Mouse (Mus musculus): ENCODE data around the gene Ahsa1. TPM values are rescaled to one million over a fixed set of nuclear protein-coding genes. Genes with fewer than 3 reads are reported as not detected.
"Not testable (repeated sequence)": the region's sequence is repeated elsewhere in the genome, so short reads cannot be mapped to it uniquely, and the experiment has no call there.

The Ahsa1 gene
- 100 to 1,000 TPM; 173 to 174 TPM for total RNA-seq (2021)

DNA sequence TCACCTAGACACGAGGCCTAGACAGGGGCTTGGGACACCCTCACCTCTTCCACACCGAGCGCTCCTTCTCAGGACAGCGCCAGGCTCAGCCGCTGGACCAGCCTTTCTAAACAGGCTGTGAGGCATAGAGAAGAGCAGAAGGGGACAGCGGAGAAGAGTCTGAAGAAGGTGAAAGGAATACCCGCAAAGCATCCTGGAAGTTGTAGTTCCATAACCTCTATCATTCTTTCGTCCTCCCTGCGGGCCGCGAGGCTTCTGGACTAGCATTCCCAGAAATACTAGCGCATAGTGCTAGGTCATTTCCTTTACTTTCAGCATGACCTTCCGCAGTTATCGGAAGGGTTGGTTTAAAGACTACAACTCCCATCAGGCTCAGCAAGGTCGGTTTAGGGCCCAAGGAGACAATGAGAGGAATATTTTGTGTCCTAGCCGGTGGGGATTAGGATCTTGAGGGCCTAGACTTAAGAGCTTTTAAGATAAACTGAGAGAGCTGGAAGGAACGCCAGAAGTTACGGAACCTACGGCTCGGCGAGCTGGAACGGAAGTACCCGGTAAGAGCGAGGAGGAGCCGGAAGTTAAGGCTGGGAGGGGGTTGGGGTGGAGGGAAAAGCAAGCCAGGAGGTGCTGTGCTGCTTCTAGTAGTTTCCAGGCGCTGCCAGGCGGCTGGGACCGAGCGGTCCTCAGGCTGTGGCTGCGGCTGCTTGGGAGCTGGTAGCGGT is at the start of gene Ahsa1, which contains the start of gene Vipas39:
Ahsa1 (plus strand) TSS at position 372 of the 719 bp plus-strand sequence.
Vipas39 (minus strand) TSS at position 149 of the 719 bp plus-strand sequence.
- DNase-seq (ENCODE audit: low spot score in 2 of 2) = peak; percentile 89 to 91
- intact Hi-C loops (cut with DNase I) = loop anchor here (10.0 kb wide), 1 partner anchor 69 kb away; no protein-coding TSS in a partner anchor

GRCm38 (mm10) chr12:87217596-87217995 is 48.7 kb upstream of the Ahsa1 start:
- intact Hi-C loops (cut with DNase I) = no loop called here
- no peak for DNase-seq (ENCODE audit: low spot score in 2 of 2)

GRCm38 (mm10) chr12:87219362-87219761 is 46.9 kb upstream of the Ahsa1 start:
- intact Hi-C loops (cut with DNase I) = no loop called here
- no peak for DNase-seq (ENCODE audit: low spot score in 2 of 2)

- intact Hi-C loops (cut with DNase I) = no loop called here
- no peak for DNase-seq (ENCODE audit: low spot score in 2 of 2)
Observed at GRCm38 (mm10) chr12:87224950-87225349, 41.3 kb upstream of the Ahsa1 start.

DNA sequence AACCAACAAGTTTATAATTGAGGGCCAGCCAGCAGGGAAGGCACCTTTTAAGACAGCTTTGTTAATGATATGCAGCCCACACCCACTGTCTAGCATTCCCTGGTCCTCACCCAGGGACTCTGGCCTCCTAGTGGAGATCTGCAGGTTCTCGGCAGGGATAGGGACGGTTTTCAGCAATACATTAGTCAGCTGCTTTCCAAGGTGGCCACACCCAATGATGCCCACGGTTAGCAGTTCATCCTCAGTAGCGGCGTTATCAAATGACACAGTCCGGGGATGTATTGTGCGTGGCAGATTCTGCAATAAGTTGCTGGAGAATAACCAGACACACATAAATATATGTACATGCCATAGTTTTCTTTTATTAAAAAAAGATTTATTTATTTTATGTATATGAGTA is 39.5 kb upstream of the Ahsa1 start:
- intact Hi-C loops (cut with DNase I) = no loop called here
- DNase-seq (ENCODE audit: low spot score in 2 of 2) = no peak

DNA sequence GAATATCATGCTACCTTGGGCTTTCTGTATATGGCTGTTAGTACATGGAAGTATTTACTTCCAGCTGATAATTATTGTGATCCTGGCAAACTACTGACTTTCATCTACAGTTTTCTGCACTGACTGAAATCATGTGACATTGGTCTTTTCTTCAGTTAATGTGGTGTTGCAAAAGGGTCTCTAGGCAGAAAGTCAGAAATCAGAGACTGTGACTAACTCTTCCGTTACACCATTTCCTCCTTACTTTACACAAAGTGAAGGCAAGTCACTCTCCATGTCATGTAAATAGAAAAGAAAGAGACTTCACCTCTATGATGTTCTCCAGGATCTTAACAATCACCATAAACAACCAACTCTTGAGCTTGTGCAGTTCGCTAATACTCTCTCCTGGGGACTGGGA is 36.6 kb upstream of the Ahsa1 start:
- intact Hi-C loops (cut with DNase I) = no loop called here
- no peak for DNase-seq (ENCODE audit: low spot score in 2 of 2)

GRCm38 (mm10) chr12:87230379-87230895 is 35.8 kb upstream of the Ahsa1 start:
- no peak for DNase-seq (ENCODE audit: low spot score in 2 of 2)
- intact Hi-C loops (cut with DNase I) = no loop called here

DNA sequence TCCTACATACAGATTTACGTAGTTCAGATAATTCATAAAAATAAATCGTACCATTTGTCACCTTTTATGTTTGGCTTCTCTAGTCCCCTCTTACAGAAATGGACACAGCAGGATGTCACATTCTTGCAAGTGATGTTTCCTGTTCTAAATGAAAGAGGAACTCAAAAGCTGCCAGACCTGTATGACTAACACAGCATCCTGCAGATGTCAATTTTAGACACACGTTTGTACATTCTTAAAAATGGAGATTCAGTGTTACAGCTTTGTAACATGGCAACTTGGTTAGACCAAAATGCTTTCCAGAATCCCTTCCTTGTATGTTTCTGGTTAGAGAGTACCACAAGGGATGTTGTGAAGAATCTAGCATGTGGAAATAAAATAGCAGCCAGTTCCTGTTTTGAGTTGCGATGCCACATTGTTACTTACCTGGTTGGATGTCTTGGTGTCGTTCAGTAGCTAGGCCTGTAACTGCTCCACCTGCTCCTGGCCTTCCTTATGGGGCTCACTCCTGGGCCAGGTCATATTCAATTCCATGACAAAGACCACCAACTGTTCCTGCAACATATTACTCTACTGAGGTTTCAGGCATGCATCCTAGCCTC is 29.3 kb upstream of the Ahsa1 start:
- DNase-seq (ENCODE audit: low spot score in 2 of 2) = no peak
- intact Hi-C loops (cut with DNase I) = no loop called here

GRCm38 (mm10) chr12:87238632-87239031 is 27.6 kb upstream of the Ahsa1 start, which contains the start of gene Noxred1:
Noxred1 (minus strand) TSS chr12:87238732.
- intact Hi-C loops (cut with DNase I) = no loop called here
- DNase-seq (ENCODE audit: low spot score in 2 of 2) = no peak

- no peak for DNase-seq (ENCODE audit: low spot score in 2 of 2)
- intact Hi-C loops (cut with DNase I) = no loop called here
Observed at GRCm38 (mm10) chr12:87250161-87250560, 16.1 kb upstream of the Ahsa1 start.

GRCm38 (mm10) chr12:87253878-87254277 is 12.4 kb upstream of the Ahsa1 start:
- DNase-seq (ENCODE audit: low spot score in 2 of 2) = no peak
- intact Hi-C loops (cut with DNase I) = no loop called here

- intact Hi-C loops (cut with DNase I) = no loop called here
- DNase-seq (ENCODE audit: low spot score in 2 of 2) = no peak
Observed at GRCm38 (mm10) chr12:87256629-87257028, 9.7 kb upstream of the Ahsa1 start.

DNA sequence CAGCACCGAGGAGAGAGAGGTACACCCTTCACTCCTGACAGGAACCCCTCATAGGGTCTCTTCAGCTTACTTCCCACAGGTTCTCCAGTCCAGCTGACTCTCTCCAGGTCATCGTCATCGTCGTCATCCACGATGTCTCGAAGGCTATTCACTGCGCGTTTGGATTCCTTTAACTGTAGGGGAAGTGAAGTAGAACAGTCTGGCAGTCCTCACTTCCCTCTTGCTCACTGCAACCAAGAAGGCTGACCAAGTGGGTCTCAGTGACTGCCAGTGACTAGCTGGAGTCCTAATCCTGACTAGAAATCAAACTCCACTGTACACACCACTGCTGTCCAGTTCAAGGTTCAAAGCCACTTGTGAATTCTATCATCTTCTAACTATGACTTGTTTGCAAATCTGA is 5.7 kb upstream of the Ahsa1 start:
- intact Hi-C loops (cut with DNase I) = loop anchor here (10.0 kb wide), 1 partner anchor 74 kb away; no protein-coding TSS in a partner anchor
- DNase-seq (ENCODE audit: low spot score in 2 of 2) = no peak

- intact Hi-C loops (cut with DNase I) = loop anchor here (10.0 kb wide), 1 partner anchor 69 kb away; no protein-coding TSS in a partner anchor
- no peak for DNase-seq (ENCODE audit: low spot score in 2 of 2)
Observed at GRCm38 (mm10) chr12:87265444-87265843, 835 bp upstream of the Ahsa1 start.

- intact Hi-C loops (cut with DNase I) = loop anchor here (10.0 kb wide), 1 partner anchor 68 kb away; no protein-coding TSS in a partner anchor
- no peak for DNase-seq (ENCODE audit: low spot score in 2 of 2)
Observed at GRCm38 (mm10) chr12:87266827-87267603, 736 bp downstream of the Ahsa1 start.

DNA sequence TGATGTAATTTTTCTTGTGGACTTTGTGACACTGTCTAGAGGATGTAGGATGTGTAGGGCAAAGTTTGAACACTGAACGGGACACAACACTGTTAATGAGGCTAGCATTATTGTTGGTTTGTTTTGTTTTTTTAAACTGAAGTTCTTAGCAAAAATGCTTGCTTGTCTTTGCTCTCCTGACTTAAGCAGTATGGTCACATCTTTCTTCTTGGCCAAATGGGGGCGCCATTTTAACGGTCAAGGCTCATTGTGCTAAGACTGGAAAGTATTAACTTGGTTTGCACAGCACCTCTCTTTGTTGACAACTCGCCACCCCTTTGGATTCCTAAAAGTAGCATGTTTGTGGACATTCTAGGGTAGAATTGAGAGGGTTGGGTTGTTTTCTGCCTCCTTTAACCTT is 1.4 kb downstream of the Ahsa1 start:
- DNase-seq (ENCODE audit: low spot score in 2 of 2) = no peak
- intact Hi-C loops (cut with DNase I) = loop anchor here (10.0 kb wide), 1 partner anchor 67 kb away; no protein-coding TSS in a partner anchor

DNA sequence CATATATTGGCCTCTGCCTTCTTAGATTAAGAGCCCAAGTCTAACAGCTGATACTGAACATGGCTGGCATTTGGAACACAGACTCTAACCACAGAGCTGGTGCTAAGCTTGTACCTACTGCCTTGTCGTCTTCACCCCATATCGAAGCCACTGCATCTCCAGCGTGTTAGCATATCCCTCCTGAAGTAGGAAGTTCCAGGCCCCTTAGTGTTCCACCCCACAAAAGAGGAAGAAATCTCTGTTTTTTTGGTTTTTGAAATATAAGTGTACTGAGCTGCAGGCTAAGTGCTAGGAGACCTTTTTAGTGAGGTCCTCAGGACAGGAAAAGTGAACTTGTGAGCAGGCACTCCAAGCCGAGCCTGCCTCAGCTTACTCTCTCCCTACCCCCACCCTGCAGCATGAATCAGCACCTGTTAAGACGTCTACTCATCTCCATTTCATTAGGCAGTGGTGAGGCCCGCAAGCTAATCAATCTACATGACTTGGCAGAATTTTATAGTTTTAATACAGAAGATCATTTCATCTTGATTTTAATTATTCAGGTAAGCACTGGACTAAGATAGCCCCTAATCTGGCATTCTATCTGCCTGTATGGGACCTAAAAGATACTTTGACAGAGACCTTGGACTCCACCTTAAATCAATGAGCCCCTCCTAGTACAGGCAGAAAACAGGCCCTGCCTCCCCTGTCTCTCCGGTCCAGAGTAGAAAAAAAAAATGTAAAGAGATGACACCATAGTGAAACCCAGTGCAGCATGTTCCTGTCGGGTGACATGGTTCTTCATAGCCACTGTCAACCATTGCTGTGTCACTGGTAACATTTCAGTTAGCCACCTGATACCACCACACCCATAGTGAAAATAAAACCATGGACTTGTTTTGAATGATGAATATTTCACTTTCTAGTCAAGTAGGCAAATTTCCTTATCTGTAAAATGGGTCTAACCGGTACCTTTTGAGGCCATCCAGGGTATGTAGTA is 8.9 kb downstream of the Ahsa1 start:
- no peak for DNase-seq (ENCODE audit: low spot score in 2 of 2)
- intact Hi-C loops (cut with DNase I) = no loop called here

DNA sequence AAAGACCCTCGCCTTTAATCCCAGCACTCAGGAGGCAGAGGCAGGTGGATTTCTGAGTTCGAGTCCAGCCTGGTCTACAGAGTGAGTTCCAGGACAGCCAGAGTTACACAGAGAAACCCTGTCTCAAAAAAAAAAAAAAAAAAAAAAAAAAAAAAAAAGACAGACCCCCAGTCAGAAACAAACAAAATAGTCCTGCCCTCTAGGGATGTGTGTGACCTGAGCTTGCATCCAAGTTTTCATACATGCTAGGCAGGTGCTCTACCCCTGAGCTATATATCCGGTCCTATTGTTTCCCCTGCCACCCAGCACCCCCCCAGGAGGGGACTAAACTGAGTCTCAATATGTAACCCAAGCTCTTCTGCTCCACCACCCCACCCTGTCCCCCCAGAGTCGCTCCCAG is 11.0 kb downstream of the Ahsa1 start:
- intact Hi-C loops (cut with DNase I); DNase-seq (ENCODE audit: low spot score in 2 of 2): not testable (repeated sequence)
